Mouse (Mus musculus) kidney, adult 2 months (tissue): ENCODE data around the gene Cplane1. TPM values are rescaled to one million over a fixed set of nuclear protein-coding genes. Genes with fewer than 3 reads are reported as not detected.
"Not testable (repeated sequence)": the region's sequence is repeated elsewhere in the genome, so short reads cannot be mapped to it uniquely, and the experiment has no call there.

ENCODE experiments used
- DNase-seq: peaks from one replicate; pipeline ENCODE4 v3.0.0; 2021
- H3K27ac ChIP-seq: fragments of 200-500 bp; 2 replicates; pipeline ENCODE4 v1.5.1; 2012; ENCODE audit warnings: low read depth, low read length, control low read depth, inconsistent platforms; ENCODE audit not compliant: insufficient read depth
- H3K27me3 ChIP-seq: fragments of 200-500 bp; replicated peaks from 2 replicates; pipeline ENCODE4 v1.6.1; 2012; ENCODE audit warnings: mild to moderate bottlenecking, moderate library complexity, low read length, inconsistent platforms; ENCODE audit not compliant: control insufficient read depth, insufficient read depth
- H3K36me3 ChIP-seq: fragments of 200-500 bp; 2 replicates; pipeline ENCODE4 v1.6.1; 2012; ENCODE audit warnings: mild to moderate bottlenecking, moderate library complexity, low read length, inconsistent platforms; ENCODE audit not compliant: control insufficient read depth, insufficient read depth
- H3K4me1 ChIP-seq: fragments of 200-500 bp; 2 replicates; pipeline ENCODE4 v1.6.1; 2011; ENCODE audit warnings: low read length; ENCODE audit not compliant: control insufficient read depth, insufficient read depth
- H3K4me3 ChIP-seq: fragments of 200-500 bp; 2 replicates; pipeline ENCODE4 v1.5.1; 2011; ENCODE audit warnings: mild to moderate bottlenecking, low read depth, low read length, control low read depth; ENCODE audit not compliant: insufficient read depth
- CTCF ChIP-seq: fragments of 200-500 bp; conservative IDR thresholded peaks from 2 replicates; pipeline ENCODE4 v1.5.1; 2011; ENCODE audit warnings: low read depth, mild to moderate bottlenecking, control low read depth, low read length, moderate library complexity, mixed read lengths; ENCODE audit not compliant: insufficient read depth, insufficient read length
- POLR2A ChIP-seq: fragments of 200-500 bp; IDR thresholded peaks from one replicate; pipeline ENCODE4 v1.6.1; 2011; ENCODE audit warnings: low read depth, low read length, control low read depth
- whole genome bisulfite sequencing: fragments of 180-500 bp; shearing (Covaris S2); methylation state at CpG from one replicate; pipeline ENCODE4 v1.1.7; 2018; 5-methylcytosine and 5-hydroxymethylcytosine counted together
- polyA plus RNA-seq: library from polyadenylated mRNA; depleted of rRNA; stranded (reverse); fragments of >200 nt; gene quantifications from 2 replicates; pipeline ENCODE4 v1.2.3, GENCODE M21; 2012

Gene Cplane1
- polyA plus RNA-seq, 1 experiment: 3.2 TPM

GRCm38 (mm10) chr15:8189563-8189962 is 20.7 kb downstream of the Cplane1 start:
- DNase-seq: no peak
- Histone ChIP-seq H3K27ac (no peak overlapping the region), H3K36me3 (peaks cover 2% of the 10 kb centered on the region), H3K4me1 (no peaks in the 10 kb centered on the region), H3K27me3 (no peaks in the 10 kb centered on the region), H3K4me3 (no peak overlapping the region)
- WGBS: 95% methylated on average over 3 of the region's 3 CpGs
- TF ChIP-seq CTCF (no peak), POLR2A (no peak)

- 91% methylated on average over 3 of the region's 3 CpGs for WGBS
- Histone ChIP-seq H3K4me1 (no peaks in the 10 kb centered on the region), H3K4me3 (no peak overlapping the region), H3K27ac (no peak overlapping the region), H3K27me3 (no peaks in the 10 kb centered on the region), H3K36me3 (peaks cover 2% of the 10 kb centered on the region)
- no peak for TF ChIP-seq CTCF
- no peak for TF ChIP-seq POLR2A
- no peak for DNase-seq
These were observed 21.5 kb downstream of the Cplane1 start for GRCm38 (mm10) chr15:8190435-8190834.

GRCm38 (mm10) chr15:8200317-8200716 is 31.4 kb downstream of the Cplane1 start:
- peaks cover 2% of the 10 kb centered on the region for H3K36me3 ChIP-seq
- no peak overlapping the region for H3K27ac ChIP-seq
- no peaks in the 10 kb centered on the region for H3K4me1 ChIP-seq
- DNase-seq: no peak
- peak; percentile 34; the same call in 1 of the 2 replicates for TF ChIP-seq CTCF
- no peak for TF ChIP-seq POLR2A
- no peaks in the 10 kb centered on the region for H3K27me3 ChIP-seq
- H3K4me3 ChIP-seq: no peak overlapping the region

GRCm38 (mm10) chr15:8208362-8208761 is 39.5 kb downstream of the Cplane1 start:
- Histone ChIP-seq H3K4me1 (no peaks in the 10 kb centered on the region), H3K4me3 (no peak overlapping the region), H3K36me3 (peaks cover 2% of the 10 kb centered on the region), H3K27me3 (no peaks in the 10 kb centered on the region), H3K27ac (no peak overlapping the region)
- WGBS: 91% methylated on average over 6 of the region's 6 CpGs
- TF ChIP-seq POLR2A (no peak), CTCF (no peak)
- DNase-seq: no peak

GRCm38 (mm10) chr15:8214811-8215210 is 45.9 kb downstream of the Cplane1 start:
- no peaks in the 10 kb centered on the region for H3K27me3 ChIP-seq

GRCm38 (mm10) chr15:8234167-8234566 is 65.3 kb downstream of the Cplane1 start:
- not testable (repeated sequence) for H3K4me1 ChIP-seq, H3K36me3 ChIP-seq, DNase-seq, H3K4me3 ChIP-seq, H3K27me3 ChIP-seq, H3K27ac ChIP-seq
- WGBS: 79% methylated on average over 1 of the region's 1 CpGs

More at GRCm38 (mm10) chr15:8214811-8215210, 45.9 kb downstream of the Cplane1 start:
- TF ChIP-seq CTCF: no peak
- no peak for TF ChIP-seq POLR2A
- Histone ChIP-seq H3K4me3 (no peak overlapping the region), H3K4me1 (no peaks in the 10 kb centered on the region), H3K36me3 (no peaks in the 10 kb centered on the region; the same call in 1 of the 2 replicates), H3K27ac (no peak overlapping the region)
- WGBS: 85% methylated on average over 13 of the region's 13 CpGs
- DNase-seq: no peak

- 36% methylated on average over 3 of the region's 3 CpGs for WGBS
- TF ChIP-seq POLR2A: no peak
- TF ChIP-seq CTCF: no peak
- no peaks in the 10 kb centered on the region for H3K36me3 ChIP-seq
- peaks cover 4% of the 10 kb centered on the region; the same call in 1 of the 2 replicates for H3K4me1 ChIP-seq
- H3K27ac ChIP-seq: peak overlapping the region; percentile 70; the same call in 1 of the 2 replicates
- peak; percentile 88 for DNase-seq
- H3K27me3 ChIP-seq: no peaks in the 10 kb centered on the region
- H3K4me3 ChIP-seq: no peak overlapping the region
These were observed 97.0 kb downstream of the Cplane1 start for GRCm38 (mm10) chr15:8265946-8266345.

GRCm38 (mm10) chr15:8267211-8267610 is 98.3 kb downstream of the Cplane1 start:
- Histone ChIP-seq H3K4me3 (0 out of 2 replicates have a peak overlapping the region, but pooled peaks have one; percentile 7), H3K36me3 (no peaks in the 10 kb centered on the region), H3K4me1 (peaks cover 4% of the 10 kb centered on the region; the same call in 1 of the 2 replicates), H3K27ac (no peak overlapping the region), H3K27me3 (no peaks in the 10 kb centered on the region)
- 76% methylated on average over 3 of the region's 3 CpGs for WGBS
- TF ChIP-seq POLR2A (no peak), CTCF (no peak)
- no peak for DNase-seq
